Mouse (Mus musculus) heart, adult 8-10 months (tissue): Measurements from ENCODE around the gene Eps15l1. TPM values are rescaled to one million over a fixed set of nuclear protein-coding genes. Genes with fewer than 3 reads are reported as not detected.

ENCODE experiments used
- DNase-seq: peaks from one replicate; pipeline ENCODE4 v3.0.0; 2022; ENCODE audit warnings: low spot score
- total RNA-seq, 4 experiments: library from RNA; stranded (reverse); gene quantifications; 2 replicates each; pipeline ENCODE4 v1.2.4; 2022

Gene Eps15l1
- total RNA-seq, 4 experiments from 2014 or later, result 36.8 to 46.7 (median 38.3) TPM

DNA sequence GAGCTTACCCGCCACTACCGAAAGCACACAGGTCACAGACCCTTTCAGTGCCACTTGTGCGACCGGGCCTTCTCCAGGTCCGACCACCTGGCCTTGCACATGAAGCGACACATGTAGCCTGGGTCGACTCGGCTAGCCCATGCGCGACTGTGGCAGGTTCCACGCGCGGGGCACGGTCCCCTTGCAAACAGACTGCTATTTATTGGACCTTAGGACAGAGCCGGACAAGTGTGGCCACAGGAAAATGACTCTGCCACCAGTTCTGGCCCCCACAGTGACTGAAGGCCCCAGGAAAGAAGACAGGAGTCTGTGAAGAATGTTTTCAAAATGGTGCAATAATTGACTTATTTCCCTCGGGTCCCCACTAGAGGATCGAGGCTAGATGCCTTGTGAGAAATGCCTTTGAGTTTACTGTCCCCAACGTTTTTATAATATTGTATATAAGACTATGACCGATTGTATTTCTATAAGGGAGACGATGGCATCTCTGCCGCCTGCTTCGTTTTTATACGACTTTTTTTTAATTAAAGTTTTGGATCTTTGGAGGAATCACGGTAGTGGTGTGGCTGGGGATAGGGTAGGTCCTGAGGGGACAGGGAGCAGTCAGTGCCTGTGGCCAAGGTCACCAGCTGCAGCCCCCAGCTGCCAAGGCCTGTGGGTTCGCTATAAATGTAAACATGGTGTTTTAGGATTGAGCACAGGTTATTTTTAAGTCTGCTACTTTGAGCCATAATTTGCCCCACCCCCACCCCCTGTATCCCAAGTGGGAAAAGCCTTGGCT lies 100.3 kb downstream of the Eps15l1 start:
- DNase-seq, result no peak

- DNase-seq, result no peak
These were observed 101.1 kb downstream of the Eps15l1 start for GRCm38 (mm10) chr8:72319921-72320802.

DNA sequence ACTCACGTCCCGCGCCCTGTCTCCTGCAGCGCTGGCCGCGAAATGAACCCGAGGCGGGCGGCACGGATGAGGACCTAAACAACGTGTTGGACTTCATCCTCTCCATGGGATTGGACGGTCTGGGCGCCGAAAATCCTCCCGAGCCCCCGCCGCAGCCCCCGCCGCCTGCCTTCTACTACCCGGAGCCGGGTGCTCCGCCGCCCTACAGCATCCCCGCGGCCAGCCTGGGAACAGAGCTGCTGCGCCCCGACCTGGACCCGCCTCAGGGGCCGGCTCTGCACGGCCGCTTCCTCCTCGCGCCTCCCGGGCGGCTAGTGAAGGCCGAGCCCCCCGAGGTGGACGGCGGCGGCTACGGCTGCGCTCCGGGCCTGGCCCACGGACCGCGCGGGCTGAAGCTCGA lies 101.9 kb downstream of the Eps15l1 start:
- no peak for DNase-seq

DNA sequence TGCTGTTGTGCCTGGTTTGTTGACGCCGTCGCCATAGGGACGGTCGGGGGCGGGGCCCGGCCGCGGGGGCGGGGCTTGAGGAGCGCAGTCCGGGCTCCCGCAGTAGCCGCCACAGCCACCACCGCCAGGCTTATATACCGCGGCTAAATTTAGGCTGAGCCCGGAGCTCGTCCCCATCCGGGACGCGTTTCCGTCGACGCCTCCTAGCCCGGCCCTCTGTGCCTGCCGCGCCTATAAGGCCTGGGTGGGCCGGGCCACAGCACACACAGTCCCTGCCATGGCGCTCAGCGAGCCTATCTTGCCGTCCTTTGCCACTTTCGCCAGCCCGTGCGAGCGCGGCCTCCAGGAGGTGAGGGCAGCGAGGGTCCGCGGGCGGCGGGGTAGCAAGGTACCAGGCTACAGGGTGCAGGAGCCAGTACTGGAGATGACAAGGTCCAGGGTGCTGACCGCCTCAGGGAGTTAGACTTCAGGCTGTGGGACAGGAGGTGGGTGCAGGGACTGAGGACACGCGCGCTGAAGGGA lies 102.4 kb downstream of the Eps15l1 start, which contains the start of gene Klf2:
Gene Klf2, plus strand, starts transcription at position 233 of the 522 bp plus-strand sequence.
- DNase-seq, result peak; percentile 98

- DNase-seq, result no peak
These were observed 103.4 kb downstream of the Eps15l1 start for GRCm38 (mm10) chr8:72317741-72318301.

GRCm38 (mm10) chr8:72316053-72316695 lies 105.1 kb downstream of the Eps15l1 start:
- DNase-seq, result no peak

GRCm38 (mm10) chr8:72312926-72313518 lies 108.2 kb downstream of the Eps15l1 start:
- no peak for DNase-seq

- DNase-seq, result peak; percentile 94
These were observed 110.3 kb downstream of the Eps15l1 start for GRCm38 (mm10) chr8:72310849-72311506.

DNA sequence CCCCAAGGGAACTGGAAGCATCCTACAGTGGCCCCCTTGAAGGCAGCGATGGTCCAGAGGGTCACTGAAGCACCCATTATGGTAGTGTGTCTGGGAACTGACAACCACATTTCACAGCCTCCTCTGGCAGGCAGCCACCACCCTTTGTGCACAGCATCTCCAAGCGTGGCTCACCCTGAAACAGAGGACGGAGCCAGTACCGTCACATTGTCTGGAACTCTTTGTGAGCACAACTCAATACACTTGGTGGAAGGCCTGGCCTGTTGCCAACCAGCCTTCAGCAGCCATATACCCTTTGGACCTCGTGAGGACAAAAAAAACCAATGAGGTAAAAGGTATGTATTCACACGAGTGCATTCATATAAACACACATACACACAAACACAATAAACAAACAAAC lies 113.0 kb downstream of the Eps15l1 start:
- peak; percentile 78 for DNase-seq

- DNase-seq, result no peak
These were observed 114.3 kb downstream of the Eps15l1 start for GRCm38 (mm10) chr8:72306913-72307312.

DNA sequence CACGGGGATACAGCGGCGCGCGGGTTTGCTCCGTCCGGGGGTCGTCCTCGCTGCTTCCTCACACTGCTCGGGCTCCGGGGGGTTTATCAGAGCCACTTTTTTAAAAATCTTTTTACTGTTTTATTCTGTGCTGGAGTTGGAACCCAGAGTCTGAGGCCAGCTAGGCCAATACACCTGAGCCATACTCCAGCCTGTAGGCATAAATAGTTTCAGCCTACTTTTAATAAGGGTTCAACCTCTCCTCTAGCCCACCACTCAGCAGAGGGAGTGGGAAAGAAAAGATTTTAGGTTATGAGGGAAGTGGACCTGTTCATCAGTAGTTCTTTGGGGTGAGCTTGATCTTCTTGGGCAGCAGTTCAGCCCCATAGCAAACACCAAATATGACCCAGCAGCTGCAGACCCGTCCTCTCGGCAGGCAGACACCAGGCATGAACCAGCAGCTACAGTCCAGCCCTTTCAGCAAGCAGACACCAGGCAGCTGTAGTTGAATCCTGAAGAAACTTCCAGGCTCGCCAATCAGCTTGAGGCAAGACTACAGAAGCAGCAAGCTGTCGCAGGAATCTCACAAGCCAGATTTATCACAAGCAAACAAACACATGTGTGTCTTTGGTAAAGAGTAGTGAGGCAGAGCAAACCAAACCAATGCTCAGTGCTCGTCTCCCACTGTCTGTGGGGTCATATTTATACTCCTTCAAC lies 115.9 kb downstream of the Eps15l1 start, which contains the start of gene Gm10282:
Gene Gm10282, minus strand, starts transcription at position 51 of the 696 bp plus-strand sequence.
- DNase-seq, result no peak

- peak; percentile 93 for DNase-seq
These were observed 117.6 kb downstream of the Eps15l1 start for GRCm38 (mm10) chr8:72303633-72304032.

DNA sequence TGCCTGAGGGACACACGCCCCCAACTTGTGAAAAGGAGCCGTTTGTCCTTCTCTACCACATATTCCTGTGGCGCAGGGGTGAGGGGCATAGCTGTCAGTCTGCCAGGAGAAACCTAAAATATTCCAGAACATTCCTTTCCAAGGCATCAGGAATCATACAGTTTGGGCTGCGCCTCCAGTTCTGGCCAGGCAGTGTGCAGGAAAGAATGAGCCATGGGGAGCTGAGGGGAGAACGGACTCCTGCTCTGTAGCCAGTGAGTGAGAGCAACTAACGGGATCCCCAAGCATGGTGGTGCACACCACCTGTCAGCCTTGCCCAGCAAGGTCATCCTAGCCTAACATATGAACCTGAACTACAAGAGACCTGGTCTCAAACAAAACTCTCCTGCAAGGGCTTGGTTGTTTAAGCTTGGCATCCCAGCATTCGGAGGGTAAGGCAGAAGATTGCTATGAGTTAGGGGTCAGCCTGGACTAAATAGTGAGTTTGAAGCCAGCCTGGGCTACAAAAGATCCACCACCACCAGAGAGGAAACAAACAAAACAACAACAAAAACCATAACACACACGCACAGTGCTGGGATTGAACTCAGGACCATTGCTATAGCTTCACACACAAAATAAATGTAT lies 118.2 kb downstream of the Eps15l1 start:
- peak; percentile 30 for DNase-seq

- no peak for DNase-seq
These were observed 119.8 kb downstream of the Eps15l1 start for GRCm38 (mm10) chr8:72301497-72301896.

GRCm38 (mm10) chr8:72300654-72301400 lies 120.4 kb downstream of the Eps15l1 start:
- DNase-seq, result peak; percentile 58

- no peak for DNase-seq
These were observed 122.3 kb downstream of the Eps15l1 start for GRCm38 (mm10) chr8:72298928-72299327.

DNA sequence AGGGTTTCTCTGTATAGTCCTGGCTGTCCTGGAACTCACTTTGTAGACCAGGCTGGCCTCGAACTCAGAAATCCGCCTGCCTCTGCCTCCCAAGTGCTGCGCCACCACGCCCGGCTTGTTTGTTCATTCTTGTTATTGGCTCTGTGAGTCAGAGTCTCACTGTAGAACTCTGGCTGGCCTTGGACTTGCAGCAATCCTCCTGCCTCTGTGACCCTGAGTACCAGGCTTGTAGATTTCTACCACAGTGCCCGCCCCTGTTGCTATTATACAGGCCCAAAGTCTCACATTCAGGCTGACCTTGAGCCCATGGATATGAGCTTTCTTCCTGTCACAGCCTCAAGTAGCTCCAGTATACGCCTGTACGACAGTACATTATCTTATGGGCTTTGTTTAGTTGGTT lies 124.7 kb downstream of the Eps15l1 start:
- no peak for DNase-seq

DNA sequence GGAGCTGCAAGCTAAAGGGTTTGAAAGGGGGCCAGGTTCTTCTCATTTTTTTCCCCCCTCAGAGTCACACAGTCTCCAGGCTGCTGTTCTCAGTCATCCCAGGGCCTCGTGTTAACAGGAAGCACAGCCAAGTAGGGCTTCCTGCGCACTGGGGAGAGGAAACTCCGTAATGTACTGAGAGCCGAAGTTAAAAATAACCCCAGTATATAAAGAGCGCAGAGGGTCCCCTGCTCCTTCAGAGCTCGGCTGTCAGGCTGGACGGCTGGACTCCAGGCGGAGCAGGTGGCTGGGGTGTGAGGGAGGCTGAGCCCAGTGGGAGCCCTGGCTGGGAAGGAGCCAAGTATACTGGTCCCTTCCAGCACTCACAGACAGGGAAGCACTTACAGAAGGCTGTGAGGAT lies 125.6 kb downstream of the Eps15l1 start:
- DNase-seq, result peak; percentile 99

DNA sequence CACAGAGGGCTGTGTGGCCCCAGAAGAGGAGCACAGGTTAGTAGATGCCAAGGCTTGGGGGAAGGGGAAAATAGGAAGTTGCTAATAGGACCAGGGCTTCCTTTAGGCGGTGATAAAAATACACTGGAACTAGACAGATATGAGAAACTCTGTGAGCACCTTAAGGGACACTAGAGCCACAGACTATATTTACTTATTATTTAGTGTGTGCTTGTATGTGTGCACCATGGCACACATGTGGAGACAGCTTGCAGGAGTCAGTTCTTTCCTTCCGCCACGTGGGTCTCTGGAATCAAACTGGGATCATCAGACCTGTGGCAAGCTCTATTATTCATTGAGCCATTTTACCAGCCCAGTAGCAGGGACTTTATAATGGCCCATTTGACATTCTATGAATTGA lies 126.1 kb downstream of the Eps15l1 start:
- DNase-seq, result no peak
